Mouse (Mus musculus) small intestine, adult 2 months (tissue): Measurements from ENCODE around the gene Olfml2b.

Experiments used
- CTCF ChIP-seq: fragments of 200-500 bp; IDR thresholded peaks from 2 replicates; pipeline ENCODE4 v1.5.1; 2012; ENCODE audit warnings: low read depth, mild to moderate bottlenecking, control low read depth, inconsistent platforms, low read length, moderate library complexity, mixed read lengths; ENCODE audit not compliant: insufficient replicate concordance, insufficient read length; ENCODE audit errors: extremely low read depth
- POLR2A ChIP-seq: fragments of 200-500 bp; IDR thresholded peaks from 2 replicates; pipeline ENCODE4 v1.6.1; 2012; ENCODE audit warnings: low read depth, mild to moderate bottlenecking, control low read depth, inconsistent platforms, low read length, moderate library complexity

GRCm38 (mm10) chr1:170632856-170633255, 11.5 kb upstream of the Olfml2b start:
- no peak for TF ChIP-seq POLR2A
- TF ChIP-seq CTCF, result no peak
